Mouse (Mus musculus): ENCODE results near the gene Olfr160. TPM values are rescaled to one million over a fixed set of nuclear protein-coding genes. Genes with fewer than 3 reads are reported as not detected.

Olfr160 gene
- polyA plus RNA-seq, 1 experiment, result not detected

DNA sequence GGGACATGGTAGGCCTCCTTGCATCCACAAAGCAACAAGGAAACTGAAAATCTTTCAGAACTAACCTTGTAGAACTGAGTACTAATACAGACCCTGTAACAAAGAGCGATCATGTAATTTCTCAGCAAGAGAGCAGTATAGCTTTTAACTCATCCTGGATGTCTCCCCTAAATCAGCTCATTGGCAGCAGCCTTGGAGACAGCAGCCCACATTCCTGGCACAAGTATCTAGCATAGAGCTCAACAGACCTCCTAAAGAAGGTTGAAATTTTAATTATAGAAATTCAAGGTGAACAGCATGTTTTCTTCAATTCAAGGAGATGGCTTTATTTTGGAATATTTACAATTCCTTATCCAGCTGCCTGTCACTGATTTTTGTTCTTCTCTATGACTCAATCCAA, 34.9 kb downstream of the Olfr160 start:
- TF ChIP-seq POLR2A (IDR thresholded peaks at IDR 0.05; ENCODE audit: borderline replicate concordance, extremely low read depth, insufficient read depth, insufficient read length, poor library complexity, severe bottlenecking) (no peak), CTCF (IDR thresholded peaks at IDR 0.05; ENCODE audit: borderline replicate concordance, extremely low read depth, insufficient read depth, insufficient read length) (no peak)
- DNase-seq (ENCODE audit: low read depth), result no peak

GRCm38 (mm10) chr9:37675287-37675686, 40.8 kb downstream of the Olfr160 start:
- TF ChIP-seq POLR2A (IDR thresholded peaks at IDR 0.05; ENCODE audit: borderline replicate concordance, extremely low read depth, insufficient read depth, insufficient read length, poor library complexity, severe bottlenecking) (no peak), CTCF (IDR thresholded peaks at IDR 0.05; ENCODE audit: borderline replicate concordance, extremely low read depth, insufficient read depth, insufficient read length) (no peak)
- DNase-seq (ENCODE audit: low read depth), result peak; percentile 15

GRCm38 (mm10) chr9:37670261-37670660, 45.8 kb downstream of the Olfr160 start:
- TF ChIP-seq POLR2A (IDR thresholded peaks at IDR 0.05; ENCODE audit: borderline replicate concordance, extremely low read depth, insufficient read depth, insufficient read length, poor library complexity, severe bottlenecking), result no peak
- TF ChIP-seq CTCF (IDR thresholded peaks at IDR 0.05; ENCODE audit: borderline replicate concordance, extremely low read depth, insufficient read depth, insufficient read length), result no peak
- no peak for DNase-seq (ENCODE audit: low read depth)

- DNase-seq (ENCODE audit: low read depth), result no peak
- TF ChIP-seq POLR2A (IDR thresholded peaks at IDR 0.05; ENCODE audit: borderline replicate concordance, extremely low read depth, insufficient read depth, insufficient read length, poor library complexity, severe bottlenecking), result no peak
- TF ChIP-seq CTCF (IDR thresholded peaks at IDR 0.05; ENCODE audit: borderline replicate concordance, extremely low read depth, insufficient read depth, insufficient read length), result no peak
Observed at GRCm38 (mm10) chr9:37669678-37670077, 46.4 kb downstream of the Olfr160 start.

DNA sequence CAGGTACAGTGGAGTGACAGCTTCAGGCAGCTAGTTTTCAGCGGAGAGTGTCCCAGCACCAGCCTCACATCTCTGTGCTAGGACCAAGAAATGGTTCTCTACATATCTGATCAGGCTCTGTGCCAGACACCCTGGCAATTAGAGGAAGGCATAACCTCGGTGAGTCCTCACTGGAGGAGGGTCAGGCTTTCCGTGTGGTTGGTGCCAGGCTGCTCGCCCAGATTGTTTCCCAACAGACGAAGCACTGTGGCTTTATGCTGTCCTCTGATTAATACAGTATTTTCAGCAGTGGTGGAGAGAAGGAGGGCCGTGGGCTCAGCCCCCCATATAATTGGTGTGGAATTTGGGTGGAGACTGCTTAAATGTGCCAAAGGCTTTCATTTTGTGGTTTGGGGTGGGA, 46.9 kb downstream of the Olfr160 start, which contains the start of gene Panx3:
TSS of gene Panx3 (minus strand) at position 121 of the 400 bp plus-strand sequence.
- no peak for TF ChIP-seq CTCF (IDR thresholded peaks at IDR 0.05; ENCODE audit: borderline replicate concordance, extremely low read depth, insufficient read depth, insufficient read length)
- no peak for TF ChIP-seq POLR2A (IDR thresholded peaks at IDR 0.05; ENCODE audit: borderline replicate concordance, extremely low read depth, insufficient read depth, insufficient read length, poor library complexity, severe bottlenecking)
- no peak for DNase-seq (ENCODE audit: low read depth)

DNA sequence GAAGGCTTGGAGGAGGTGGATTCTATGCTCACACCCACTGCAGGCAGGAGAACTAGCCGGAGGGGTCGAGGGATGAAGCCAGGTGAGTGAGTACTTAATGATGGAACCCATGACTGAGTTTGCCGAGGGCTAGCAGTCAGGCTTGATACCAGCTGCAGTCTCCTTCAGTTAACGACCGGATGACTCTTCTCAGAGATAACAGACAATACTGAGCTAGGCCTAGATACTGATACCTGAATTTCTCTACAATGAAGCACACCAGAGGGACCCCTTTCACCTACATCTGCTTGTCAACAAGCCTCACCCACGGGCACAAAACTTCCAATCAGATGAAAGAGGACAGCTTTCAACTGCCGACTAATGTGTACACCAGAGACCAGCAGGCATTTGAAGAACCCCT, 50.0 kb downstream of the Olfr160 start:
- TF ChIP-seq POLR2A (IDR thresholded peaks at IDR 0.05; ENCODE audit: borderline replicate concordance, extremely low read depth, insufficient read depth, insufficient read length, poor library complexity, severe bottlenecking) (no peak), CTCF (IDR thresholded peaks at IDR 0.05; ENCODE audit: borderline replicate concordance, extremely low read depth, insufficient read depth, insufficient read length) (no peak)
- no peak for DNase-seq (ENCODE audit: low read depth)

DNA sequence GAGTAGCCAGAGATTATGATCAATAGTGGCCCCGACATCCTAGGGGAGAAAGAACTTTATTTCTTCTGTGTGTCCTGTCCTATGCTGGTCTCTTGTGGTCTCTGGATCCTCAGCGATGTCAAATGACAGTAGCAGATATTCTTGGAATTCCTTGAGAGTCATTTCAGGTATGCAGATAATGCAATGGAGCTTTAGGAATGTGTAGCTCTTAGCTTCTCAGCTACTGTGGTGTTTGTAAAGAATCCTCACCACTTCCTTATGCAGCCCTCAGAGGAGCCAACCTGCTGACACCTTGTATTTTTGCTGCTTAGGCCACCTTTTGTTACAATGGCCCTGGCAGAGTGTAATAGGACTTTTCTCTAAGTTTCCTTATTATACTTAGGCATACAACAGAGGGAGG, 51.4 kb downstream of the Olfr160 start:
- TF ChIP-seq POLR2A (IDR thresholded peaks at IDR 0.05; ENCODE audit: borderline replicate concordance, extremely low read depth, insufficient read depth, insufficient read length, poor library complexity, severe bottlenecking), result no peak
- no peak for TF ChIP-seq CTCF (IDR thresholded peaks at IDR 0.05; ENCODE audit: borderline replicate concordance, extremely low read depth, insufficient read depth, insufficient read length)
- DNase-seq (ENCODE audit: low read depth), result no peak

DNA sequence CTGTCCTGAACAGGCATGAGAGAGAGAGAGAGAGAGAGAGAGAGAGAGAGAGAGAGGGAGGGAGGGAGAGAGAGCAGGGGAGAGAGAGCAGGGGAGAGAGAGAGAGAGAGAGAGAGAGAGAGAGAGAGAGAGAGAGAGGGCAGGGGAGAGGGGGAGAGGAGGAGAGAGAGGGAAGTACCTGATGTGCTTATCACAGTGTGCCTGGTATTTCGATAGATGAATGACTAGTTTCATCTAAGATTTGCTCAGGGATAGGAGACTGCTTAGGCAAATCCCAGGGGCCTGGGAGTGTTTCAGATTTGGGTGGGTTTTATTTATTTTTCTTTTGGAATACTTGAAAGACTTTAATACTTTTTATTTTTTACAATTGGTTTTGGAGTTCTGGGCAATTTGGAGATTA, 52.8 kb downstream of the Olfr160 start:
- no peak for DNase-seq (ENCODE audit: low read depth)
- no peak for TF ChIP-seq CTCF (IDR thresholded peaks at IDR 0.05; ENCODE audit: borderline replicate concordance, extremely low read depth, insufficient read depth, insufficient read length)
- TF ChIP-seq POLR2A (IDR thresholded peaks at IDR 0.05; ENCODE audit: borderline replicate concordance, extremely low read depth, insufficient read depth, insufficient read length, poor library complexity, severe bottlenecking), result no peak

DNA sequence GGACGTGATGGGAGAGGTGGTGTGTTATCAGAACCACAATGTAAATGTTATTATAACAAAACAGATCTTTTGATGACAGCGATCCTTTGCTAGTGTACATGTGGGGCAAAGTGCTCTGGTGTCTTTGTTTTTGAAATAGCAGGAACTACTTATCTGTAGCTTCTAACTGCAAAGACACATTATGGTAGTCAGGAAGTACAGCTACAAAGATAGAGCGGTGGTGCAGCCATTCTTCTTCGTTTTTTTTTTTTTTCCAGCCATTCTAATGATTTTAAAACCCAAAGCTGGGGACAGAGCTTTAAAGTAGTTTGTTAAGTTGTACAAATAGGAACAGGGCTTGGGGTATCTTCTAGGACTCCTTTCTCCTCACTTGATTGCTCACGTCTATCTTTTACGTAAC, 56.6 kb downstream of the Olfr160 start:
- DNase-seq (ENCODE audit: low read depth), result no peak
- TF ChIP-seq CTCF (IDR thresholded peaks at IDR 0.05; ENCODE audit: borderline replicate concordance, extremely low read depth, insufficient read depth, insufficient read length) (no peak), POLR2A (IDR thresholded peaks at IDR 0.05; ENCODE audit: borderline replicate concordance, extremely low read depth, insufficient read depth, insufficient read length, poor library complexity, severe bottlenecking) (no peak)

Other genes starting within 250 kb of the Olfr160 start
- 65.0 and 72.6 TPM in 2 replicates for gene Msantd2, start 226.9 kb downstream of the Olfr160 start, polyA plus RNA-seq (2012; rRNA removed)
- 32.6 and 34.7 TPM in 2 replicates for gene Esam, start 188.2 kb downstream of the Olfr160 start, polyA plus RNA-seq (2012; rRNA removed)
- 2.9 and 4.3 TPM in 2 replicates for gene Vsig2, start 177.0 kb downstream of the Olfr160 start, polyA plus RNA-seq (2012; rRNA removed)
- 9.2 and 12.3 TPM in 2 replicates for gene Nrgn, start 163.3 kb downstream of the Olfr160 start, polyA plus RNA-seq (2012; rRNA removed)
- gene Siae, start 160.6 kb downstream of the Olfr160 start, polyA plus RNA-seq (2012; rRNA removed), result 5.7 and 7.8 TPM in 2 replicates
- 4.4 and 4.8 TPM in 2 replicates for gene Spa17, start 102.5 kb downstream of the Olfr160 start, polyA plus RNA-seq (2012; rRNA removed)
- gene Tbrg1, start 58.9 kb downstream of the Olfr160 start, polyA plus RNA-seq (2012; rRNA removed), result 49.7 and 52.0 TPM in 2 replicates
- gene Panx3, start 47.0 kb downstream of the Olfr160 start, polyA plus RNA-seq (2012; rRNA removed), result 0.13 and 3.2 TPM in 2 replicates
- gene Olfr874, start 28.9 kb upstream of the Olfr160 start, polyA plus RNA-seq (2012; rRNA removed), result 0.10 TPM in 1 of 2 replicates, not detected in the other
- 0.03 TPM in 1 of 2 replicates, not detected in the other for gene Olfr875, start 55.6 kb upstream of the Olfr160 start, polyA plus RNA-seq (2012; rRNA removed)
- not detected in 2 replicates for gene Olfr876, start 86.8 kb upstream of the Olfr160 start, polyA plus RNA-seq (2012; rRNA removed)
- gene Olfr877, start 138.0 kb upstream of the Olfr160 start, polyA plus RNA-seq (2012; rRNA removed), result not detected in 2 replicates
- not detected in 2 replicates for gene Olfr145, start 180.5 kb upstream of the Olfr160 start, polyA plus RNA-seq (2012; rRNA removed)
- not detected in 2 replicates for gene Olfr878, start 201.6 kb upstream of the Olfr160 start, polyA plus RNA-seq (2012; rRNA removed)

All from brain, embryonic 14.5 days (tissue).